Mouse (Mus musculus) midbrain, embryonic 13.5 days (tissue): Measurements from ENCODE around the gene Meioc. TPM values are rescaled to one million over a fixed set of nuclear protein-coding genes. Genes with fewer than 3 reads are reported as not detected.

Experiments used
- ATAC-seq: fragments of 200-750 bp; cut with Nextera tagmentation; 2 replicates; pipeline ENCODE4 v1.8.0; 2017; ENCODE audit warnings: mild to moderate bottlenecking, moderate TSS enrichment, moderate library complexity
- H3K27ac ChIP-seq: fragments of 300-500 bp; sonication (generic); 2 replicates; pipeline ENCODE4 v1.5.1; 2015; ENCODE audit warnings: inconsistent platforms, mild to moderate bottlenecking, moderate library complexity
- H3K27me3 ChIP-seq: fragments of 300-500 bp; sonication (generic); 2 replicates; pipeline ENCODE4 v1.6.1; 2015; ENCODE audit warnings: mild to moderate bottlenecking, inconsistent platforms
- H3K36me3 ChIP-seq: fragments of 300-500 bp; sonication (generic); 2 replicates; pipeline ENCODE4 v1.6.1; 2015; ENCODE audit warnings: mild to moderate bottlenecking, inconsistent platforms
- H3K4me1 ChIP-seq: fragments of 300-500 bp; sonication (generic); replicated peaks from 2 replicates; pipeline ENCODE4 v1.6.1; 2015; ENCODE audit warnings: inconsistent platforms
- H3K4me2 ChIP-seq: fragments of 300-500 bp; sonication (generic); replicated peaks from 2 replicates; pipeline ENCODE4 v1.6.1; 2015; ENCODE audit warnings: moderate library complexity, mild to moderate bottlenecking, inconsistent platforms
- H3K4me3 ChIP-seq: fragments of 300-500 bp; sonication (generic); replicated peaks from 2 replicates; pipeline ENCODE4 v1.5.1; 2015; ENCODE audit warnings: mild to moderate bottlenecking, inconsistent platforms
- H3K9ac ChIP-seq: fragments of 300-500 bp; sonication (generic); replicated peaks from 2 replicates; pipeline ENCODE4 v1.6.1; 2015; ENCODE audit warnings: mild to moderate bottlenecking, inconsistent platforms
- H3K9me3 ChIP-seq: fragments of 300-500 bp; sonication (generic); 2 replicates; pipeline ENCODE4 v1.6.1; 2016; ENCODE audit warnings: mild to moderate bottlenecking, inconsistent platforms
- WGBS: fragments of 180-500 bp; shearing (Covaris S2); methylation state at CpG from one replicate; pipeline ENCODE4 v1.1.7; 2015; 5-methylcytosine and 5-hydroxymethylcytosine counted together
- polyA plus RNA-seq: library from polyadenylated mRNA; unstranded; fragments of >200 nt; fragmentation: Nextera tagmentation; extraction: Ambion mirVana; gene quantifications from 2 replicates; pipeline ENCODE4 v1.2.1, GENCODE M21; 2015

Gene Meioc
- 0.04 and 0.05 TPM in 2 replicates for polyA plus RNA-seq

DNA sequence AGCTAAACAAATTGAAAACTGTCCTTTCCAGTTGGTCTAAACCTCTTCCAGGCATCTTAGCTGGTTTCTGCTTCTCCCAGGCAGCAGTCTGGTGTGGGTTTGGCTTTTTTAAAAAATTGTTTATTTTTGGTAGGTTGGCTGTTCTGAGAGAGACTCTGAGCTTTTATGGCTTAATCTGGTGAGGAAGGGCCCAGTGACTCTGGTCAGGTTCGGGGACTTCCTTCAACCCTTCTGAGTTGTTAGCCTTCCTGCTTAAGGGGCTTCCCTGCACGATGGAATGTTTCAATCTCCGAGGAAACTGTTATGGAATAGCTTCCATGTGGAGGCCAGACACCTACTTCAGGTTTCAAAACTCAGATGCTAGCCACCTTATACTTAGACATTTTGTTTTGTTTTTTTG is at the start of gene Meioc:
Gene Meioc, plus strand, starts transcription at position 301 of the 400 bp plus-strand sequence.
- no peak for ATAC-seq
- Histone ChIP-seq H3K4me1 (no peaks in the 10 kb centered on the region), H3K4me2 (no peak within 1 kb of the TSS), H3K27ac (no peak within 1 kb of the TSS), H3K9ac (no peak within 1 kb of the TSS), H3K36me3 (no peaks in the 10 kb centered on the region), H3K27me3 (peaks cover 25% of the 10 kb centered on the region), H3K4me3 (no peak within 1 kb of the TSS), H3K9me3 (peaks cover 9% of the 10 kb centered on the region; the same call in 1 of the 2 replicates)
- WGBS, result 78% methylated on average over 3 of the region's 3 CpGs

GRCm38 (mm10) chr11:102619449-102619848 is 44.1 kb upstream of the Meioc start:
- Histone ChIP-seq H3K4me1 (peaks cover 11% of the 10 kb centered on the region), H3K4me2 (no peak overlapping the region), H3K4me3 (no peak overlapping the region), H3K9ac (no peak overlapping the region), H3K27ac (no peak overlapping the region), H3K9me3 (no peaks in the 10 kb centered on the region; the same call in 1 of the 2 replicates), H3K27me3 (no peaks in the 10 kb centered on the region), H3K36me3 (no peaks in the 10 kb centered on the region)
- 66% methylated on average over 2 of the region's 2 CpGs for WGBS
- ATAC-seq, result no peak

DNA sequence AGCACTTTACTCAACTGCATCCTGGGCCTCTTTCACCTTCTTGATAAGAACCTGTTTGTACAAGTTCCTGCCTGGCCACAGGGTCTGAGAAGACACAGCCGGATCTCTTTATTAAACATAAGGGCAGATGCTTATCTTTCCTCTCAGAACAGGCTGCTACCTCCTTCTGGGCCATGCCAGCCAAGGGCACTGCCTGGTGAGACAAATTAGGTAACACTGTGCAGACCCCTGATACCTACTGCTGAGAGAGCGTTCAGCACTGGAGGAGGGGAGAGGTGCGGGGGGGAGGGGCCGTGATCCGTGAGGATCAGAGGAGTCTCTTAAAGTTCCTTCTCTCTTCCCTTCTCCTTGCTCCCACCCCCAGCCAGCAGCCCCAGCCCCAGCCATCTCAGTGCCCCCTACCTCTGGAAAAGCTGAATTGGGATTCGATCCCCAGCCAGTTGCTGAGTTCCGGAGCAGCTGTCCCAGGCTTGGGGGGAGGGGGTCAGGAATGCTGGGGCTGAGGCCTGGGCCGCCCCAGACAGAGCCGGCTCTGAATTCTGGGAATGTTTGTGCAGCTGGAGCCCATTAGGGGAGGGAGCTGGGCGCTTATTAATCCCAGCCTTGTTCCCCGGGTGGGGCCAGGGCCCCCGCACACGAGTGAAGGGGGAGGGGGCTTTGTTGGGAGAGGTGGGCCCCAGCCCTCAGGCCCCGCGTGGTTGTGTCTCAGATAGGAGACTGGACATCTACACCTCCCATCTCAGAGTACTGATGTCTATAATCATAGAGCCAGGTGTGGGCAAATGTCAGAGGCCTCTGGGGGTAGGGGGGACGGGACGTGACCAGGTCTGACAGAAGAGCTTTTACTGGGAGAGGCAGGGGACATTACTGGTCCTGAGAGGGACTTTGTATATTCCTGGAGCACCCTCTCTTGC is 39.4 kb upstream of the Meioc start:
- 8% methylated on average over 17 of the region's 17 CpGs for WGBS
- peak; percentile 75 for ATAC-seq
- no peaks in the 10 kb centered on the region for H3K27me3 ChIP-seq
- H3K9ac ChIP-seq, result 0 out of 2 replicates have a peak overlapping the region, but pooled peaks have one; percentile 10
- H3K36me3 ChIP-seq, result no peaks in the 10 kb centered on the region
- H3K27ac ChIP-seq, result peak overlapping the region; percentile 76
- H3K4me3 ChIP-seq, result no peak overlapping the region
- peak overlapping the region; percentile 16 for H3K4me2 ChIP-seq
- no peaks in the 10 kb centered on the region; the same call in 1 of the 2 replicates for H3K9me3 ChIP-seq
- H3K4me1 ChIP-seq, result peaks cover 32% of the 10 kb centered on the region

DNA sequence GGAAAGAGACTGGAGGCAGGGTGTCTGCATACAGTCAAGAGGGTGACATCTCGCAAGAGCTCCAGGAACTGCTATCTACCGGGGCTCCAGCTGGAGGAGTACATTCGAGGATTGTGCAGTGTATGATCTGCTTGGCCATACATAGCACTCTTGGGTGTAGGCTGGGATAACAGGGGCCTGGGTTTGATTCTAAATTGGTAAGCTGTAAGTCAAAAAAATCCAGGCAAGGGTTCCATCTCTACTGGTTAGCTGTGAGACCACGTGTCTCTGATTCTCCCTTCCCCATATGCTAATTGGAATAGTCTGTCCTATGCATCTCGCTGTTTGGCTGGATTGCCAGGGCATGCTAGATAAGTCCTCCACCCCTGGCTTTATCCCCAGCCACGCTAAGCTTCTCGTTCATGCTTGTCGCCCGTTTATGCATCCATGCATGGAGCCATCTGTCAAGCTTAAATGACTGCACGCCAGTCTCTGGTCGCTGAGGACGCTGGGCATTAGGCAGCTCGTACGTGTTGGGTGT is 38.6 kb upstream of the Meioc start:
- Histone ChIP-seq H3K27ac (peak overlapping the region; percentile 76), H3K9ac (no peak overlapping the region), H3K4me2 (peak overlapping the region; percentile 41), H3K4me1 (peaks cover 32% of the 10 kb centered on the region), H3K4me3 (peak overlapping the region; percentile 9; the same call in 1 of the 2 replicates), H3K9me3 (no peaks in the 10 kb centered on the region), H3K36me3 (no peaks in the 10 kb centered on the region), H3K27me3 (no peaks in the 10 kb centered on the region)
- WGBS, result 22% methylated on average over 14 of the region's 14 CpGs
- peak; percentile 77 for ATAC-seq

- Histone ChIP-seq H3K4me3 (no peak overlapping the region), H3K4me1 (peaks cover 41% of the 10 kb centered on the region), H3K27me3 (peaks cover under 1% of the 10 kb centered on the region; the same call in 1 of the 2 replicates), H3K27ac (no peak overlapping the region), H3K36me3 (no peaks in the 10 kb centered on the region), H3K4me2 (no peak overlapping the region), H3K9ac (no peak overlapping the region), H3K9me3 (no peaks in the 10 kb centered on the region)
- ATAC-seq, result no peak
- WGBS, result 83% methylated on average over 9 of the region's 9 CpGs
These were observed 36.2 kb upstream of the Meioc start for GRCm38 (mm10) chr11:102627171-102627931.

DNA sequence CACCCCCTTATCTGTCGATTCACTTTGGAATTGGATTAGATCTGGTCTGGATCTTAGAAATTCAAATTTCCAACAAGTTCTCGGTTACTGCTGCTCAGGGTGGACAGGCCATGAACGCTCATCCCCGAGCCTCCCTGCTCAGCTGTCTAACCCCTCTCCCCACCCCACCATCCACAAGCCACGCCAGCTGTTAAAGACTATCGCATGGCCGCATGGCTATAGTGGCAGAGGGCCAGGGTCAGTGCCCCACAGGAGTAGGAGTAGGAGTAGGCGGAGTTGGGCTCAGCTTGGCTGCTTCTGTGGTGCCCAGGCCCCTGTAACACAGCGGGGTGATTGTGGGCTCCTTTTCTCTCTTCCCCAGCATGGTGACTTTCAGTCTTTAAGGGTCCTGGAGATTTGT is 35.0 kb upstream of the Meioc start:
- no peak overlapping the region for H3K27ac ChIP-seq
- H3K9me3 ChIP-seq, result no peaks in the 10 kb centered on the region
- WGBS, result 40% methylated on average over 9 of the region's 9 CpGs
- H3K36me3 ChIP-seq, result no peaks in the 10 kb centered on the region
- H3K4me2 ChIP-seq, result no peak overlapping the region
- no peak overlapping the region for H3K9ac ChIP-seq
- no peak overlapping the region for H3K4me3 ChIP-seq
- peaks cover 4% of the 10 kb centered on the region for H3K27me3 ChIP-seq
- no peak for ATAC-seq
- peaks cover 46% of the 10 kb centered on the region for H3K4me1 ChIP-seq

- ATAC-seq, result no peak
These were observed 34.1 kb upstream of the Meioc start for GRCm38 (mm10) chr11:102629375-102629774.

DNA sequence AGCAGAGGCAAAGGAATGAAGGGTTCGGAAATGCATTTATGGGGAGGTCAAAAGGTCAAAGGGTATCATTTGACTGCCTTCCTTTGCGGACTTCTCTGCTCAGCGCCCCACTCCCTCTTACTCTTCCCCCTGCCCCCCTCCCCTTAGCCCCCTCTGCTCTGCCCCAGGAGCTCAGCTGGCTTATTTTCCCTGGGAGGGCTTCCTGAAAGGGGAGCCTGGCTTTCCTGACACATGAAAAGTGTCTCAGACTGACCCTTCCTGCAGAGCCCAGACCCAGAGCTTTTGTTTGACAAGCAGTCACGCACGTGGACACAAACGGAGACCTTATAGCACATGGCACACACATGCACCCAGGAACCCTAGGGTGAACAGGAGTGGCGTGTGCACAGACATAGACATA is 32.8 kb upstream of the Meioc start:
- Histone ChIP-seq H3K9me3 (no peaks in the 10 kb centered on the region), H3K4me1 (peaks cover 25% of the 10 kb centered on the region), H3K4me3 (no peak overlapping the region), H3K9ac (no peak overlapping the region), H3K36me3 (no peaks in the 10 kb centered on the region), H3K27me3 (peaks cover 4% of the 10 kb centered on the region), H3K4me2 (no peak overlapping the region), H3K27ac (no peak overlapping the region)
- no peak for ATAC-seq
- 14% methylated on average over 7 of the region's 7 CpGs for WGBS

More at GRCm38 (mm10) chr11:102629375-102629774, 34.1 kb upstream of the Meioc start:
- Histone ChIP-seq H3K4me2 (no peak overlapping the region), H3K4me3 (no peak overlapping the region), H3K9me3 (no peaks in the 10 kb centered on the region), H3K36me3 (no peaks in the 10 kb centered on the region), H3K4me1 (peaks cover 38% of the 10 kb centered on the region), H3K9ac (no peak overlapping the region), H3K27ac (no peak overlapping the region), H3K27me3 (peaks cover 4% of the 10 kb centered on the region)
- 74% methylated on average over 8 of the region's 8 CpGs for WGBS

DNA sequence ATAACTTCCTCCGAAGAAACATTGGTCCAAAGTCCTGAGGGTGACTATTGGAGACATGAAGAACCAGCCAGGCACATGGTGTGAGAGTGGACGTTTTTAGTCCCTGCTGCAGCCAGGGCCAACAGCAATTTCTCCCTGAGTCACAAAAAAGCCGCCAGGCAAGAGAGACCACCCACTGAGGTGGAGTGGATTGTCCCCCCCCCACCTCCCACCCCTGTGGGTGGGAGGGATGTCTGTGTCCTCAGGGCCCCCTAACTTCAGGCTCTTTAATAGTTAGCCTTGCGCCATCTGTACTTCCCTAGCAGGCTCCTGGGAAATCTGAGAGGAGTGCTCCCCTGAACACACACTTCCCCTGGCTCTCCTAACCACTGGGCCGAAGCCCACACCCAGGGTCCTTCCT is 32.3 kb upstream of the Meioc start:
- H3K27ac ChIP-seq, result no peak overlapping the region
- H3K9me3 ChIP-seq, result no peaks in the 10 kb centered on the region
- no peak overlapping the region for H3K4me3 ChIP-seq
- 41% methylated on average over 5 of the region's 5 CpGs for WGBS
- H3K9ac ChIP-seq, result no peak overlapping the region
- H3K36me3 ChIP-seq, result no peaks in the 10 kb centered on the region
- H3K4me2 ChIP-seq, result no peak overlapping the region
- no peak for ATAC-seq
- peaks cover 25% of the 10 kb centered on the region for H3K4me1 ChIP-seq
- H3K27me3 ChIP-seq, result peaks cover 4% of the 10 kb centered on the region

DNA sequence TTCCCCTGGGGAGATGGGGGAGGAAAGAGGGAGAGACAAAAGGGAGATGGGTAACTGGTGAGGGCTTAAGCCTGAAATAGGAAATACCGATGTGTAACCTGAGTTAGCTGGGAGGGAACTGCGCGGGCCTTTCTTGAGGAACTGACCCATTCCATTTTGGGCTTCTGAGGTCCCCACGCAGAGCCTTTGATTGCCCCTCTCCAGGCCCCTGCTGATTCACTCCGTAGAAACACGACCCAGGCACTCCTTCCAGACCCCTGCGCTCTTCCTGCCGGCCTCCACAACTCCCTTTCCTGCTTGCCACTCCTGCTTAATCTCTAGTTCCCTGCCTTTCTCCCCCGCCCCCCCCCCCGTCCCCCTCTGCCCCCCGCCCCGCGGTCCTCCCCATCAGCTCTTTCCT is 30.8 kb upstream of the Meioc start:
- Histone ChIP-seq H3K4me3 (no peak overlapping the region), H3K27me3 (peaks cover 4% of the 10 kb centered on the region), H3K4me2 (peak overlapping the region; percentile 35), H3K36me3 (no peaks in the 10 kb centered on the region), H3K9ac (no peak overlapping the region), H3K27ac (no peak overlapping the region), H3K4me1 (peaks cover 22% of the 10 kb centered on the region), H3K9me3 (no peaks in the 10 kb centered on the region)
- 4% methylated on average over 10 of the region's 13 CpGs for WGBS
- no peak for ATAC-seq

GRCm38 (mm10) chr11:102633379-102633778 is 30.1 kb upstream of the Meioc start:
- 21% methylated on average over 9 of the region's 9 CpGs for WGBS
- ATAC-seq, result no peak
- Histone ChIP-seq H3K27me3 (peaks cover 4% of the 10 kb centered on the region), H3K27ac (no peak overlapping the region), H3K9me3 (no peaks in the 10 kb centered on the region), H3K4me1 (peaks cover 24% of the 10 kb centered on the region), H3K36me3 (no peaks in the 10 kb centered on the region), H3K4me2 (peak overlapping the region; percentile 35), H3K4me3 (no peak overlapping the region; the same call in 1 of the 2 replicates), H3K9ac (no peak overlapping the region)

- Histone ChIP-seq H3K27ac (no peak overlapping the region), H3K9me3 (no peaks in the 10 kb centered on the region), H3K4me3 (no peak overlapping the region), H3K36me3 (no peaks in the 10 kb centered on the region), H3K27me3 (peaks cover 8% of the 10 kb centered on the region), H3K4me1 (peaks cover 22% of the 10 kb centered on the region), H3K4me2 (no peak overlapping the region), H3K9ac (no peak overlapping the region)
- ATAC-seq, result peak; percentile 45
- 38% methylated on average over 12 of the region's 12 CpGs for WGBS
These were observed 26.6 kb upstream of the Meioc start for GRCm38 (mm10) chr11:102636887-102637286.
